Mouse (Mus musculus): ENCODE results near the gene Sh3pxd2a. TPM values are rescaled to one million over a fixed set of nuclear protein-coding genes. Genes with fewer than 3 reads are reported as not detected.

Gene Sh3pxd2a
- polyA plus RNA-seq, 1 experiment from 2014 or later: 0.65 TPM

DNA sequence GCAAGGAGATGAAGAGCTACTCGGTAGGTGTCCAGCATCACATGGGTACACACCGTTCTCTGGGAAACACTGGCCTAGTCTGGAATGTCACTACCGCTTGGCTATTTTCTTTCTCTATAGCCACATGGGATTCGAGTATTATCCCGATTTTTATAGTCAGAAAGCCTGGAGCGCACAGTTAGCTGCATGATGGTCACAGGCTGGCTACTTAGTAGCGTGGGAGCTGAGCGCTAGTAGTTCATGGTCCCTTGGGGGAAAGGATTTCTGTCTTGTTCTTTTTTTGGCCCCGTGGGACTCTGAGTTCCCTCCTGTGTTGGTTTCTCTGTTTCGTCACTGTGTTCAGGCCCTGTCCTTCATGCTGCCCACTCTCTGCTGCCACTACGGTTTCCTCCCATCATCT is 166.1 kb downstream of the Sh3pxd2a start:
- ATAC-seq (ENCODE audit: low read depth): no peak
- Histone ChIP-seq H3K9ac (ENCODE audit: low read depth, low read length) (no peak overlapping the region), H3K27ac (ENCODE audit: low read length) (no peak overlapping the region), H3K4me2 (ENCODE audit: low read depth, low read length) (no peak overlapping the region), H3K4me3 (ENCODE audit: low read depth, low read length) (no peak overlapping the region), H3K27me3 (ENCODE audit: control insufficient read depth, insufficient read depth, low read depth, low read length) (no peaks in the 10 kb centered on the region), H3K9me3 (replicated peaks; ENCODE audit: control insufficient read depth, low read length) (no peaks in the 10 kb centered on the region), H3K4me1 (ENCODE audit: control insufficient read depth, low read depth, low read length) (peaks cover 10% of the 10 kb centered on the region; the same call in 1 of the 2 replicates), H3K36me3 (ENCODE audit: control insufficient read depth, insufficient read depth) (no peaks in the 10 kb centered on the region)
- WGBS (ENCODE audit: insufficient replicate concordance): 74% methylated on average over 11 of the region's 11 CpGs

DNA sequence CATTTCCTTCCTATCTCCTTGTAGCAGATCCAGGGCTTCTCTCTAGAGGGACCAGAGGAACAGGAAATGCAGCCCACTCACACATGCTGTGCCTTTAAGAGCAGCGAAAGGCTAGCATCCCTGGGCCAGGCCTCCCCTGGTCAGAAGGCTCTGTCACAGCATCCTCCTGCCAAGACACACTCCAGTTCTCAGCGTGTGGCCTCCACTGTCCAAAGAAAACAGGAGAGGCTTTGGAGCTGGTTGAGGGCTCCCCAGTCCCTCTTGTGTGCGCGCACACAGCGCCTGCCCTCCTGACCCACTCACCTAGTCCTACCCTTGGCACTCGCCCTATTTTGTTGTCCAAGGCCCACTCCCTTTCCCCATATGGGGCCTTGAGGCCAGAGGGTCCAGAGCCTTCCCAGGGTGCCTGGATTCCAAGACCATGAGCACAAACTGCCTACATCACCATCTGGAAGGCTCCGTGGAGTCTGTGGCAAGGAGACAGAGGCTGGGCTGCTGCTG is 171.7 kb downstream of the Sh3pxd2a start:
- no peaks in the 10 kb centered on the region for H3K36me3 ChIP-seq (ENCODE audit: control insufficient read depth, insufficient read depth)
- WGBS (ENCODE audit: insufficient replicate concordance): 57% methylated on average over 7 of the region's 7 CpGs
- no peaks in the 10 kb centered on the region for H3K27me3 ChIP-seq (ENCODE audit: control insufficient read depth, insufficient read depth, low read depth, low read length)
- H3K4me2 ChIP-seq (ENCODE audit: low read depth, low read length): no peak overlapping the region
- no peak overlapping the region for H3K9ac ChIP-seq (ENCODE audit: low read depth, low read length)
- no peaks in the 10 kb centered on the region for H3K4me1 ChIP-seq (ENCODE audit: control insufficient read depth, low read depth, low read length)
- H3K9me3 ChIP-seq (replicated peaks; ENCODE audit: control insufficient read depth, low read length): no peaks in the 10 kb centered on the region
- H3K4me3 ChIP-seq (ENCODE audit: low read depth, low read length): no peak overlapping the region
- no peak for ATAC-seq (ENCODE audit: low read depth)
- H3K27ac ChIP-seq (ENCODE audit: low read length): no peak overlapping the region

DNA sequence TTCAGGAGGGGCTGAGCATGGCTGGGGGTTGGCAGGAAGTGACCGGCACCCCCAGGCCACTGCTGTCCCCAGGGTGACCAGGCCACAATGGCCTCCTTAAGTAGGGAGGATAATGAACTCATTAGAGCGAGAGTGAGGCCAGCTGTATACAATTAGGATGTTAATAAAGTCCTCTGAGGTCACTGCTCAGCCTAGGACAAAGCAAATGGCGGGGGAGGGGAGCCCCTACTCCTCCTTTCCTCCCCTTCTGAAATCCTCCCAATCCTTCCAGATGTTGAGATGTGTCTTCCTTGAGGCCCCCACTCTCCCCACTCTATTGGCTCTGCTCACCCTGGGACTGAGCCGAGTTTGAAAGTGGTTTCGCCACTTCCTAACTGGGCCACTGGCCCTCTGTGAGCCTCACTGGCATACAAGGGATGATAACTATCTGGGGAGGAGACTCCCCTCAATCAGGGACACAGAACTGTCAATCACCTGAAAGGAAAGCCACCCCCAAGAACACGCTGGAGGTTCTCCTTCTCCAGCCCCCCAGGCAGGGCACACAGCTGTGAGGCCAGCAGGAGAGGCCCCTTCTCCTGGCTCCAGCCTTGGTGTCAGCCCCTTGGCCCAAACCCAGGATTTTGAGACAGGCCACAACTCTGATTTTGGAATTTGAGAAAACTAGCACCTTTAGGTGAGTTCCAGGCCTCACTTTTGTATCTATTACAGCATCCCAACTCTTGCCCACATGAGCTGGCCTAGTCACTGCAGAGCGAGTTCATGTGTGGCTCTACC is 172.7 kb downstream of the Sh3pxd2a start:
- Histone ChIP-seq H3K4me1 (ENCODE audit: control insufficient read depth, low read depth, low read length) (no peaks in the 10 kb centered on the region), H3K4me3 (ENCODE audit: low read depth, low read length) (no peak overlapping the region), H3K4me2 (ENCODE audit: low read depth, low read length) (no peak overlapping the region), H3K9me3 (replicated peaks; ENCODE audit: control insufficient read depth, low read length) (no peaks in the 10 kb centered on the region), H3K27me3 (ENCODE audit: control insufficient read depth, insufficient read depth, low read depth, low read length) (no peaks in the 10 kb centered on the region), H3K9ac (ENCODE audit: low read depth, low read length) (no peak overlapping the region), H3K36me3 (ENCODE audit: control insufficient read depth, insufficient read depth) (no peaks in the 10 kb centered on the region), H3K27ac (ENCODE audit: low read length) (no peak overlapping the region)
- peak; percentile 21; the same call in 1 of the 2 replicates for ATAC-seq (ENCODE audit: low read depth)
- 47% methylated on average over 7 of the region's 7 CpGs for WGBS (ENCODE audit: insufficient replicate concordance)

DNA sequence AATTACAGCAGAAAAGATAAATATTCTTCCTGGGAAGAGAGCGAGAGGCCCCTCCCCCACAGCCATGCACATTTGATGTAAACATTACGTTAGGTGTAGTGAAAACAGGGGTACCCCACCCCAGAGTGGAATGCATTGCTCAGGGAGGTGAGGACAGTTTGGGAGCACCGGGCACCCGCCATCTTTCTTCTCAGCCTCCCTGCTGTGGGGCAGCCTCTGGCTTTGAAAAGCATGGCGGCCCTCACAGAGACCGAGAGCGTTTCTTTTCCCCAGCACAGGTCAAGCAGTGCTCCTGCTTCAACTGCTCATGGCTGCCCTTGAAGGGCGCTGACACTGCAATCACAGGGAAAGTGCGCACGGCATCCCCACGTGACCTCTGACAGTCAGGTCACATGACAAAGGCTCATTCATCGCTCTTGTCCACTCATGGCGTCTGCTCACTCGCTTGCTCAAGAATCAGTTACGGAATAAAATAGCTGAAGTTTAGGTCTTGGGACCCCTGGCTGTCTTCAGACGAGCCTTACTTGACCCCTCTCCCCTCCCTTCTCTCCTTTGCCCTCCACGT is 177.2 kb downstream of the Sh3pxd2a start:
- Histone ChIP-seq H3K4me1 (ENCODE audit: control insufficient read depth, low read depth, low read length) (no peaks in the 10 kb centered on the region), H3K36me3 (ENCODE audit: control insufficient read depth, insufficient read depth) (no peaks in the 10 kb centered on the region), H3K9me3 (replicated peaks; ENCODE audit: control insufficient read depth, low read length) (no peaks in the 10 kb centered on the region), H3K27me3 (ENCODE audit: control insufficient read depth, insufficient read depth, low read depth, low read length) (no peaks in the 10 kb centered on the region), H3K4me2 (ENCODE audit: low read depth, low read length) (no peak overlapping the region), H3K27ac (ENCODE audit: low read length) (no peak overlapping the region), H3K9ac (ENCODE audit: low read depth, low read length) (no peak overlapping the region), H3K4me3 (ENCODE audit: low read depth, low read length) (no peak overlapping the region)
- ATAC-seq (ENCODE audit: low read depth): no peak
- 75% methylated on average over 17 of the region's 17 CpGs for WGBS (ENCODE audit: insufficient replicate concordance)

DNA sequence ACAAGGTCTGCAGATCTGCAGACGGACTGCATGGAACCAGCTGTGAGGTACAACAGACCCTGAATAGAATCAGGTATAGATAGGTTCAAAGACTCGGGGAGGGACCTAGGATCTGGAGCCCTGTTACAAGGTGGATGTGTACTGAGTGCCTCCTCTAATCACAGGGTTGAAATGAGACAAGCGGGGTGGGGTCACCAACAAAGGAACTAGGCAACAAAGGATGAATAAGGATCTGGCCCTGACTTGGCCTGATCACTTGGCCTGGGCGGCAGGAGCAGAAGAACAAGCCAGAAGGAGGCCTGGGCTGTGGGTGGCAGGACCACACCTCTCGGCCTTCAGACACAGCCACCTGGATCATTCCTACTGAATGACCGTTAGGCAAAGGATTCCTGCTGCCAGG is 178.6 kb downstream of the Sh3pxd2a start:
- Histone ChIP-seq H3K4me2 (ENCODE audit: low read depth, low read length) (no peak overlapping the region), H3K27ac (ENCODE audit: low read length) (no peak overlapping the region), H3K4me3 (ENCODE audit: low read depth, low read length) (no peak overlapping the region), H3K4me1 (ENCODE audit: control insufficient read depth, low read depth, low read length) (no peaks in the 10 kb centered on the region), H3K27me3 (ENCODE audit: control insufficient read depth, insufficient read depth, low read depth, low read length) (no peaks in the 10 kb centered on the region), H3K9me3 (replicated peaks; ENCODE audit: control insufficient read depth, low read length) (no peaks in the 10 kb centered on the region), H3K36me3 (ENCODE audit: control insufficient read depth, insufficient read depth) (no peaks in the 10 kb centered on the region), H3K9ac (ENCODE audit: low read depth, low read length) (no peak overlapping the region)
- WGBS (ENCODE audit: insufficient replicate concordance): 66% methylated on average over 6 of the region's 6 CpGs
- no peak for ATAC-seq (ENCODE audit: low read depth)

DNA sequence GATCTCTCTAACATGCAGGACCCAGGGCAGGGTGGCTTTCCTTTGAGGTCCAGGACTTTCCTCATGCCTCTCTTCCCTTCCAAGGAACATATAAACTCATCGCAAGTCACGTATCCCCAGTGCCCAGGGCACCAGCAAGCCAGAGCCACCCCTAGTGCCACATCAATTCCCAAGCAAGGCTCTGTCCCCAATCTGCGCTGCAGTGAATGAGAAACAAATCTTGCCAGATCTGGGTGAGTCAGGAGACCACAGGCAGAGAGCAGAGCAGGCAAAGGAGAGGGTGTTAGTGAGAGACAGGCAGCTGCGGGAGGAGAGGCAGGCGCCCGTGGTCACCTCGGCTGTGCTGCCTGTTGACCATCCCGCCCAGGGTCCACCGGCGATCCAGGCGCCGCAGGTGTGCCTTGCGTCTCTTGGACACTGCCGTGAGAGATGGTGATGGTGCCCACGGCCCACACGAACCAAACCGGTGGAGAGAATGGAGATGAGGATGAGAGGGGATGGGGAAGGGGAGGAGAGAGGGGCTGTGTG is 181.4 kb downstream of the Sh3pxd2a start:
- Histone ChIP-seq H3K4me1 (ENCODE audit: control insufficient read depth, low read depth, low read length) (no peaks in the 10 kb centered on the region; the same call in 1 of the 2 replicates), H3K9ac (ENCODE audit: low read depth, low read length) (no peak overlapping the region), H3K27ac (ENCODE audit: low read length) (no peak overlapping the region), H3K4me3 (ENCODE audit: low read depth, low read length) (no peak overlapping the region), H3K36me3 (ENCODE audit: control insufficient read depth, insufficient read depth) (no peaks in the 10 kb centered on the region), H3K27me3 (ENCODE audit: control insufficient read depth, insufficient read depth, low read depth, low read length) (no peaks in the 10 kb centered on the region), H3K4me2 (ENCODE audit: low read depth, low read length) (no peak overlapping the region), H3K9me3 (replicated peaks; ENCODE audit: control insufficient read depth, low read length) (no peaks in the 10 kb centered on the region)
- no peak for ATAC-seq (ENCODE audit: low read depth)
- 75% methylated on average over 17 of the region's 17 CpGs for WGBS (ENCODE audit: insufficient replicate concordance)

DNA sequence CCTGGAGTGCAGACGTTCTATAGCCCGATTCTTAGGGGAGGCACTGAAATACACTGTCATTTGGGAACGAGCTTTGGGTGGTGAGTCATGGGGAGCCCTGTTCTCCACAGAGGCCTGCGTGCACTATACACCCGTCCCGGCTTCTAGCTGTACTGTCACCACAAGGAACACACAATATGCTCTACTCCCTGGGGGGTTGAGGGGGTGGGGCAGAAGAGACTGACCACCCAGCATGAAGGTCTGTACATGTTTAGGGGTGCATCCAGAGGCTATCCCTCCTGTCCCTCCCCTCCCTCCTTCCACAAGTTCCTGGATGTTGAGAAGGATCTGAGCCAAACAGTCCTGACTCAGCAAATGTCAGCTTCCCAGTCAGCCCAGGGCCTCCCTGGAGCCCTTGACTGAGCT is 182.1 kb downstream of the Sh3pxd2a start:
- Histone ChIP-seq H3K27ac (ENCODE audit: low read length) (no peak overlapping the region), H3K4me2 (ENCODE audit: low read depth, low read length) (no peak overlapping the region), H3K4me3 (ENCODE audit: low read depth, low read length) (no peak overlapping the region), H3K9ac (ENCODE audit: low read depth, low read length) (no peak overlapping the region), H3K36me3 (ENCODE audit: control insufficient read depth, insufficient read depth) (no peaks in the 10 kb centered on the region), H3K4me1 (ENCODE audit: control insufficient read depth, low read depth, low read length) (no peaks in the 10 kb centered on the region; the same call in 1 of the 2 replicates), H3K27me3 (ENCODE audit: control insufficient read depth, insufficient read depth, low read depth, low read length) (no peaks in the 10 kb centered on the region), H3K9me3 (replicated peaks; ENCODE audit: control insufficient read depth, low read length) (no peaks in the 10 kb centered on the region)
- 73% methylated on average over 6 of the region's 6 CpGs for WGBS (ENCODE audit: insufficient replicate concordance)
- ATAC-seq (ENCODE audit: low read depth): no peak

DNA sequence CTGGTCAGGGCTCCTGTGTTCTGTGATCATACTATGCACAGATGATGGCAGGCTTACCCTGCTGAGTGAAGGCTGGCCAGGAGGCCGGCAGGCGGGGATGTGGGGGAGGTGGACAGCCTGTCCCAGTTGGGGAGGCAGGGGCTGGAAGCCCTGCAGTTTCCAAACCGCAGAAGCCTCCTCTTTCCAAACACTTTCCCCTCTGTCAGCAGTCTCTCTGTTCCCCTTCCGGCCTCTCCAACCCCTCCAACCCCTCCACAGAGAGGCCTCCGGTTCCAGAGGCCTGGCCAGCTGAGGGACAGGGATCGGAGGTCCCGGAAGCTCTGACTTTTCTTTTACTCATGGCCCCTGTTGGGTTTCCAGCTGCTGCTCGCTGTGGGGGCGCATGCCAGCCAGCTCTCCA is 183.3 kb downstream of the Sh3pxd2a start:
- H3K9ac ChIP-seq (ENCODE audit: low read depth, low read length): no peak overlapping the region
- peaks cover 3% of the 10 kb centered on the region; the same call in 1 of the 2 replicates for H3K36me3 ChIP-seq (ENCODE audit: control insufficient read depth, insufficient read depth)
- no peak overlapping the region for H3K27ac ChIP-seq (ENCODE audit: low read length)
- no peak overlapping the region for H3K4me2 ChIP-seq (ENCODE audit: low read depth, low read length)
- no peak for ATAC-seq (ENCODE audit: low read depth)
- H3K4me1 ChIP-seq (ENCODE audit: control insufficient read depth, low read depth, low read length): no peaks in the 10 kb centered on the region; the same call in 1 of the 2 replicates
- no peak overlapping the region for H3K4me3 ChIP-seq (ENCODE audit: low read depth, low read length)
- no peaks in the 10 kb centered on the region for H3K9me3 ChIP-seq (replicated peaks; ENCODE audit: control insufficient read depth, low read length)
- WGBS (ENCODE audit: insufficient replicate concordance): 68% methylated on average over 9 of the region's 9 CpGs
- no peaks in the 10 kb centered on the region for H3K27me3 ChIP-seq (ENCODE audit: control insufficient read depth, insufficient read depth, low read depth, low read length)

Measured in liver, embryonic 16.5 days (tissue).